Mouse (Mus musculus): ENCODE measurements around the gene Zfp868. TPM values are rescaled to one million over a fixed set of nuclear protein-coding genes. Genes with fewer than 3 reads are reported as not detected.
"Not testable (repeated sequence)": the region's sequence is repeated elsewhere in the genome, so short reads cannot be mapped to it uniquely, and the experiment has no call there.

Zfp868 gene
- polyA plus RNA-seq, 1 experiment from 2014 or later = 44.4 TPM

DNA sequence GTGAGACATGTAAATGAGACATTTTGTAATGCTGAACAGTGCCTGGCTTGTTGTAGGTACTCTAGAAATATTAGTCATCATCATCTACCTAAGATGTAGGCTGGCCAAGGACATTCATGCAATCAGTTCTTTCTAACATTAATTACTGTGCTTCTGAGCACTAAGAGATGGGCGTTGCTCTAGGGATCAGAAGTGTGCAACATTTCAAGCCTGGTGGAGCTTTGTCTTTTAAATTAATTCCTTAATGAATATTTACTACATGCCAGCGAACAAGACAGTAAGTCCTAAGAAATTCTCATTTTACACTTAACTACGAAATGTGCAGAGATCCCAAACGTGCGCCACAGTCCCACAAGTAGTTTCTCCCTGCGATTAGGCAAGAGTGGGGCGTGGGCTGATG, 41.1 kb downstream of the Zfp868 start:
- ATAC-seq = not testable (repeated sequence)
- WGBS = 12% methylated on average over 7 of the region's 7 CpGs

More for the DNA sequence above, 41.1 kb downstream of the Zfp868 start:
- not testable (repeated sequence) for H3K36me3 ChIP-seq (ENCODE audit: control insufficient read depth, insufficient read depth); H3K27ac ChIP-seq (ENCODE audit: low read length); H3K4me1 ChIP-seq (replicated peaks; ENCODE audit: control insufficient read depth, insufficient read depth, low read length); H3K27me3 ChIP-seq (replicated peaks; ENCODE audit: control insufficient read depth, insufficient read depth, low read length); H3K9me3 ChIP-seq (ENCODE audit: control insufficient read depth, low read length)
- peak overlapping the region; percentile 83 for H3K4me2 ChIP-seq (ENCODE audit: low read length)
- peak overlapping the region; percentile 53 for H3K4me3 ChIP-seq (replicated peaks; ENCODE audit: low read length)
- peak overlapping the region; percentile 70 for H3K9ac ChIP-seq (replicated peaks; ENCODE audit: low read depth, low read length)

Other genes starting within 250 kb of the Zfp868 start
- not detected in 2 replicates for gene Gm9495, start 172.0 kb downstream of the Zfp868 start, polyA plus RNA-seq (2015; fragmentation: Nextera tagmentation; extraction: Ambion mirVana)
- gene Gm7697, start 102.6 kb downstream of the Zfp868 start, polyA plus RNA-seq (2015; fragmentation: Nextera tagmentation; extraction: Ambion mirVana) = not detected in 2 replicates
- 1.9 and 2.6 TPM in 2 replicates for gene Zfp964, start 28.9 kb upstream of the Zfp868 start, polyA plus RNA-seq (2015; fragmentation: Nextera tagmentation; extraction: Ambion mirVana)
- gene Zfp869, start 85.2 kb upstream of the Zfp868 start, polyA plus RNA-seq (2015; fragmentation: Nextera tagmentation; extraction: Ambion mirVana) = 33.5 and 41.5 TPM in 2 replicates
- gene Zfp963, start 124.4 kb upstream of the Zfp868 start, polyA plus RNA-seq (2015; fragmentation: Nextera tagmentation; extraction: Ambion mirVana) = 9.6 and 10.0 TPM in 2 replicates
- gene Gm20422, start 149.3 kb upstream of the Zfp868 start, polyA plus RNA-seq (2015; fragmentation: Nextera tagmentation; extraction: Ambion mirVana) = 0.35 and 0.97 TPM in 2 replicates
- gene Atp13a1, start 165.6 kb upstream of the Zfp868 start, polyA plus RNA-seq (2015; fragmentation: Nextera tagmentation; extraction: Ambion mirVana) = 57.1 and 58.0 TPM in 2 replicates
- gene Zfp866, start 165.6 kb upstream of the Zfp868 start, polyA plus RNA-seq (2015; fragmentation: Nextera tagmentation; extraction: Ambion mirVana) = 48.5 and 51.0 TPM in 2 replicates
- gene Gmip, start 183.1 kb upstream of the Zfp868 start, polyA plus RNA-seq (2015; fragmentation: Nextera tagmentation; extraction: Ambion mirVana) = 40.0 and 51.7 TPM in 2 replicates
- 0.73 and 0.84 TPM in 2 replicates for gene Lpar2, start 196.9 kb upstream of the Zfp868 start, polyA plus RNA-seq (2015; fragmentation: Nextera tagmentation; extraction: Ambion mirVana)
- 47.2 and 48.0 TPM in 2 replicates for gene Pbx4, start 206.9 kb upstream of the Zfp868 start, polyA plus RNA-seq (2015; fragmentation: Nextera tagmentation; extraction: Ambion mirVana)